Mouse (Mus musculus) MEL (cell line): ENCODE measurements around the gene Klhl33. TPM values are rescaled to one million over a fixed set of nuclear protein-coding genes. Genes with fewer than 3 reads are reported as not detected.
A peak's percentile ranks its signal among the peaks of the same experiment; 100 is the strongest.

ENCODE experiments used
- DNase-seq: peaks from one replicate; pipeline ENCODE4 v3.0.0; 2011; ENCODE audit warnings: low read depth, low spot score
- H3K27ac ChIP-seq: 2 replicates; pipeline ENCODE4 v1.5.1; 2012; ENCODE audit warnings: low read depth, mild to moderate bottlenecking, control low read depth, low read length, moderate library complexity; ENCODE audit not compliant: control insufficient read depth
- H3K27me3 ChIP-seq, 2 experiments: fragments of 150-350 bp in 1 of 2; sonication (generic) in 1 of 2; 2 replicates each; pipeline ENCODE4 v1.6.1; 2012; ENCODE audit warnings: low read length in 2 of 2, mild to moderate bottlenecking in 2 of 2, improper control_type of control experiment in 1 of 2, moderate library complexity in 1 of 2; ENCODE audit not compliant: insufficient read depth in 2 of 2, control insufficient read depth in 1 of 2
- H3K36me3 ChIP-seq, 2 experiments: 2 replicates each; pipeline ENCODE4 v1.6.1; 2012 to 2014; ENCODE audit warnings: low read length in 2 of 2, improper control_type of control experiment in 1 of 2, inconsistent platforms in 1 of 2, mild to moderate bottlenecking in 1 of 2; ENCODE audit not compliant: insufficient read depth in 2 of 2, control insufficient read depth in 1 of 2
- H3K4me1 ChIP-seq, 2 experiments: fragments of 150-350 bp in 1 of 2; sonication (generic) in 1 of 2; 2 replicates each; pipeline ENCODE4 v1.6.1; 2012; ENCODE audit warnings: low read length in 2 of 2, improper control_type of control experiment in 1 of 2, mild to moderate bottlenecking in 1 of 2; ENCODE audit not compliant: insufficient read depth in 2 of 2, control insufficient read depth in 1 of 2
- H3K4me3 ChIP-seq, 2 experiments: fragments of 150-350 bp in 1 of 2; sonication (generic) in 1 of 2; 2 replicates each; pipeline ENCODE4 v1.5.1; 2012; ENCODE audit warnings: low read depth in 2 of 2, low read length in 2 of 2, mild to moderate bottlenecking in 2 of 2, moderate library complexity in 2 of 2, control low read depth in 1 of 2, improper control_type of control experiment in 1 of 2; ENCODE audit not compliant: control insufficient read depth in 1 of 2, insufficient read depth in 1 of 2
- H3K79me2 ChIP-seq: 2 replicates; pipeline ENCODE4 v1.6.1; 2012; ENCODE audit warnings: mild to moderate bottlenecking, low read length, moderate library complexity; ENCODE audit not compliant: control insufficient read depth, poor library complexity, insufficient read depth
- H3K9ac ChIP-seq: 2 replicates; pipeline ENCODE4 v1.6.1; 2012; ENCODE audit warnings: low read depth, mild to moderate bottlenecking, control low read depth, low read length, moderate library complexity; ENCODE audit not compliant: control insufficient read depth, poor library complexity, severe bottlenecking
- H3K9me3 ChIP-seq: fragments of 150-350 bp; sonication (generic); replicated peaks from 2 replicates; pipeline ENCODE4 v1.6.1; 2012; ENCODE audit warnings: mild to moderate bottlenecking, low read length, improper control_type of control experiment, moderate library complexity; ENCODE audit not compliant: insufficient read depth
- BHLHE40 ChIP-seq: IDR thresholded peaks from 2 replicates; pipeline ENCODE4 v1.6.1; 2012; ENCODE audit warnings: low read depth, mild to moderate bottlenecking, inconsistent platforms, low read length, improper control_type of control experiment, borderline replicate concordance
- CHD1 ChIP-seq: IDR thresholded peaks from 2 replicates; pipeline ENCODE4 v1.6.1; 2012; ENCODE audit warnings: low read depth, mild to moderate bottlenecking, inconsistent platforms, low read length, improper control_type of control experiment
- CHD2 ChIP-seq: IDR thresholded peaks from 2 replicates; pipeline ENCODE4 v1.6.1; 2011; ENCODE audit warnings: low read length, improper control_type of control experiment
- CTCF ChIP-seq, 3 experiments: IDR thresholded peaks in 2 of 3; conservative IDR thresholded peaks in 1 of 3; 2 replicates each; pipeline ENCODE4 v1.5.1; 2011 to 2012; ENCODE audit warnings: low read length in 3 of 3, low read depth in 2 of 3, mild to moderate bottlenecking in 2 of 3, improper control_type of control experiment in 1 of 3, inconsistent platforms in 1 of 3, mixed read lengths in 1 of 3, moderate library complexity in 1 of 3; ENCODE audit not compliant: control insufficient read depth in 1 of 3, insufficient read depth in 1 of 3, poor library complexity in 1 of 3, severe bottlenecking in 1 of 3
- E2F4 ChIP-seq: IDR thresholded peaks from 2 replicates; pipeline ENCODE4 v1.6.1; 2011; ENCODE audit warnings: low read depth, low read length, improper control_type of control experiment, borderline replicate concordance
- ELF1 ChIP-seq: IDR thresholded peaks from 2 replicates; pipeline ENCODE4 v1.6.1; 2014; ENCODE audit warnings: low read depth, mild to moderate bottlenecking, inconsistent platforms, low read length, improper control_type of control experiment, moderate library complexity
- EP300 ChIP-seq, 2 experiments: IDR thresholded peaks; 2 replicates each; pipeline ENCODE4 v1.6.1; 2011; ENCODE audit warnings: improper control_type of control experiment in 2 of 2, low read length in 2 of 2, low read depth in 1 of 2, mild to moderate bottlenecking in 1 of 2
- ETS1 ChIP-seq: IDR thresholded peaks from 2 replicates; pipeline ENCODE4 v1.6.1; 2012; ENCODE audit warnings: low read depth, mild to moderate bottlenecking, inconsistent platforms, low read length, improper control_type of control experiment, moderate library complexity
- GABPA ChIP-seq: IDR thresholded peaks from 2 replicates; pipeline ENCODE4 v1.6.1; 2012; ENCODE audit warnings: low read depth, mild to moderate bottlenecking, inconsistent platforms, low read length, improper control_type of control experiment, moderate library complexity
- GATA1 ChIP-seq: IDR thresholded peaks from 2 replicates; pipeline ENCODE4 v1.6.1; 2011; ENCODE audit warnings: low read depth, low read length, improper control_type of control experiment
- HCFC1 ChIP-seq: IDR thresholded peaks from 2 replicates; pipeline ENCODE4 v1.6.1; 2012; ENCODE audit warnings: low read depth, mild to moderate bottlenecking, inconsistent platforms, low read length, improper control_type of control experiment, moderate library complexity
- JUND ChIP-seq: IDR thresholded peaks from 2 replicates; pipeline ENCODE4 v1.6.1; 2011; ENCODE audit warnings: low read depth, mild to moderate bottlenecking, improper control_type of control experiment, low read length
- KAT2A ChIP-seq: conservative IDR thresholded peaks from 2 replicates; pipeline ENCODE4 v1.6.1; 2012; ENCODE audit warnings: low read depth, low read length, improper control_type of control experiment, inconsistent platforms
- MAFK ChIP-seq: IDR thresholded peaks from 2 replicates; pipeline ENCODE4 v1.6.1; 2011; ENCODE audit warnings: low read depth, mild to moderate bottlenecking, low read length, improper control_type of control experiment, borderline replicate concordance
- MAX ChIP-seq: IDR thresholded peaks from 2 replicates; pipeline ENCODE4 v1.6.1; 2011; ENCODE audit warnings: low read length, improper control_type of control experiment
- MAZ ChIP-seq: IDR thresholded peaks from 2 replicates; pipeline ENCODE4 v1.6.1; 2012; ENCODE audit warnings: low read depth, mild to moderate bottlenecking, inconsistent platforms, low read length, improper control_type of control experiment
- MEF2A ChIP-seq: IDR thresholded peaks from 2 replicates; pipeline ENCODE4 v1.6.1; 2014; ENCODE audit warnings: low read depth, mild to moderate bottlenecking, inconsistent platforms, low read length, improper control_type of control experiment; ENCODE audit not compliant: poor library complexity, insufficient replicate concordance, severe bottlenecking; ENCODE audit errors: extremely low read depth
- MXI1 ChIP-seq: IDR thresholded peaks from 2 replicates; pipeline ENCODE4 v1.6.1; 2011; ENCODE audit warnings: mild to moderate bottlenecking, low read depth, low read length, improper control_type of control experiment
- MYB ChIP-seq: IDR thresholded peaks from 2 replicates; pipeline ENCODE4 v1.6.1; 2011; ENCODE audit warnings: mild to moderate bottlenecking, low read depth, low read length, improper control_type of control experiment
- MYC ChIP-seq: IDR thresholded peaks from 2 replicates; pipeline ENCODE4 v1.6.1; 2011; ENCODE audit warnings: low read depth, mild to moderate bottlenecking, low read length, improper control_type of control experiment, moderate library complexity
- NELFE ChIP-seq: IDR thresholded peaks from 2 replicates; pipeline ENCODE4 v1.6.1; 2011; ENCODE audit warnings: low read depth, low read length, improper control_type of control experiment
- NRF1 ChIP-seq: IDR thresholded peaks from 2 replicates; pipeline ENCODE4 v1.6.1; 2014; ENCODE audit warnings: low read depth, mild to moderate bottlenecking, inconsistent platforms, low read length, improper control_type of control experiment, moderate library complexity; ENCODE audit not compliant: poor library complexity, insufficient read depth, severe bottlenecking
- POLR2A ChIP-seq, 2 experiments: IDR thresholded peaks; 2 replicates each; pipeline ENCODE4 v1.6.1; 2011 to 2012; ENCODE audit warnings: low read length in 2 of 2, mild to moderate bottlenecking in 2 of 2, control low read depth in 1 of 2, improper control_type of control experiment in 1 of 2, low read depth in 1 of 2, moderate library complexity in 1 of 2; ENCODE audit not compliant: control insufficient read depth in 1 of 2, insufficient read depth in 1 of 2, poor library complexity in 1 of 2
- POLR2AphosphoS2 ChIP-seq: IDR thresholded peaks from 2 replicates; pipeline ENCODE4 v1.6.1; 2011; ENCODE audit warnings: low read length, improper control_type of control experiment
- POLR2AphosphoS5 ChIP-seq: IDR thresholded peaks from 2 replicates; pipeline ENCODE4 v1.6.1; 2012; ENCODE audit warnings: low read depth, borderline replicate concordance, mild to moderate bottlenecking, inconsistent platforms, low read length, moderate library complexity, mixed read lengths
- RCOR1 ChIP-seq: IDR thresholded peaks from 2 replicates; pipeline ENCODE4 v1.6.1; 2012; ENCODE audit warnings: low read depth, mild to moderate bottlenecking, inconsistent platforms, low read length, improper control_type of control experiment
- SIN3A ChIP-seq: IDR thresholded peaks from 2 replicates; pipeline ENCODE4 v1.6.1; 2012; ENCODE audit warnings: low read length, improper control_type of control experiment, inconsistent platforms
- SMC3 ChIP-seq: IDR thresholded peaks from 2 replicates; pipeline ENCODE4 v1.6.1; 2011; ENCODE audit warnings: low read depth, low read length, improper control_type of control experiment
- TAL1 ChIP-seq: IDR thresholded peaks from 2 replicates; pipeline ENCODE4 v1.6.1; 2012; ENCODE audit warnings: mild to moderate bottlenecking, inconsistent platforms, low read length, moderate library complexity, mixed read lengths
- TCF12 ChIP-seq: IDR thresholded peaks from 2 replicates; pipeline ENCODE4 v1.6.1; 2014; ENCODE audit warnings: low read depth, mild to moderate bottlenecking, inconsistent platforms, low read length, improper control_type of control experiment, moderate library complexity
- UBTF ChIP-seq: IDR thresholded peaks from 2 replicates; pipeline ENCODE4 v1.6.1; 2012; ENCODE audit warnings: low read depth, mild to moderate bottlenecking, inconsistent platforms, low read length, improper control_type of control experiment, moderate library complexity, borderline replicate concordance; ENCODE audit not compliant: insufficient read depth
- USF1 ChIP-seq: IDR thresholded peaks from 2 replicates; pipeline ENCODE4 v1.6.1; 2014; ENCODE audit warnings: low read depth, mild to moderate bottlenecking, inconsistent platforms, low read length, improper control_type of control experiment, moderate library complexity
- USF2 ChIP-seq, 2 experiments: IDR thresholded peaks; 2 replicates each; pipeline ENCODE4 v1.6.1; 2011 to 2012; ENCODE audit warnings: improper control_type of control experiment in 2 of 2, low read length in 2 of 2, borderline replicate concordance in 1 of 2, inconsistent platforms in 1 of 2, low read depth in 1 of 2, mild to moderate bottlenecking in 1 of 2; ENCODE audit not compliant: insufficient read depth in 1 of 2
- ZC3H11A ChIP-seq: IDR thresholded peaks from 2 replicates; pipeline ENCODE4 v1.6.1; 2012; ENCODE audit warnings: low read depth, mild to moderate bottlenecking, inconsistent platforms, low read length, improper control_type of control experiment
- ZKSCAN1 ChIP-seq: IDR thresholded peaks from 2 replicates; pipeline ENCODE4 v1.6.1; 2012; ENCODE audit warnings: low read depth, mild to moderate bottlenecking, inconsistent platforms, low read length, improper control_type of control experiment, moderate library complexity
- ZMIZ1 ChIP-seq: IDR thresholded peaks from 2 replicates; pipeline ENCODE4 v1.6.1; 2012; ENCODE audit warnings: low read depth, mild to moderate bottlenecking, inconsistent platforms, low read length, improper control_type of control experiment, moderate library complexity
- ZNF384 ChIP-seq: IDR thresholded peaks from 2 replicates; pipeline ENCODE4 v1.6.1; 2012; ENCODE audit warnings: low read depth, mild to moderate bottlenecking, inconsistent platforms, low read length, improper control_type of control experiment
- polyA plus RNA-seq, 2 experiments: library from polyadenylated mRNA; stranded (reverse) in 1 of 2; unstranded in 1 of 2; fragments of >175 nt in 1 of 2; fragments of >200 nt in 1 of 2; gene quantifications; 2 replicates each; pipeline versions ENCODE4 v1.2.1 to v1.2.4; 2012; ENCODE audit warnings: low replicate concordance in 2 of 2, low read depth in 1 of 2; ENCODE audit not compliant: insufficient read length in 2 of 2, insufficient read depth in 1 of 2, missing spikeins in 1 of 2
- total RNA-seq: library from RNA; depleted of rRNA; stranded (reverse); fragments of 300-350 nt; gene quantifications from 2 replicates; pipeline ENCODE4 v1.2.3, GENCODE M21; 2012

The Klhl33 gene
- total and polyA plus RNA-seq, 3 experiments = 0.01 TPM; not detected in 2

DNA sequence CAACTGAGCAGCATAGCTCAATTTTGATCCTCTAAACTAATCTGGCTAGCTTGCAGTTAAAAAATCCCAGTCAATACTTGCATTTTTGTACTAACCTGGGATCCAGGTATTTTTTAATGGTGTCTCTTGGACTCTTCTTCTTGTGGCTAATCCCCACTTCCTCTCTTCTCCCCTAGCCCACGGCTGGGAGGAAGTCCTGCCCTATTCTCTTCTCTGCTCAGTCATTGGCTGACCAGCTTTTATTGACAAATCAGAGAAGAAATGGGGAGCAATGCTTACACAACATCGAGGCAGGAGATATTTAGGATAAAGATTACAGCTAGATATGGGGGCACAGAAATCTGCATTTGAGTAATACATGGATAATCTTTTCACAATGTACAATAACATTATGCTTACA lies 41.6 kb upstream of the Klhl33 start:
- Histone ChIP-seq H3K9me3 (no peaks in the 10 kb centered on the region), H3K4me3 (peak overlapping the region; percentile 8 to 68; a peak in 2 of 4 replicates), H3K9ac (peak overlapping the region; percentile 55), H3K27me3 (no peaks in the 10 kb centered on the region), H3K27ac (no peak overlapping the region), H3K4me1 (peaks cover 0 to 11% of the 10 kb centered on the region in 2 experiments; a peak in 3 of 4 replicates), H3K36me3 (peaks cover 0 to 12% of the 10 kb centered on the region in 2 experiments; a peak in 2 of 4 replicates), H3K79me2 (peaks cover 2% of the 10 kb centered on the region; the same call in 1 of the 2 replicates)
- DNase-seq = peak; percentile 90
- no peak for TF ChIP-seq TAL1
- TF ChIP-seq UBTF = no peak
- no peak for TF ChIP-seq USF1
- peak in 1 of 2 experiments; percentile 68; a peak in 2 of 4 replicates for TF ChIP-seq POLR2A (IDR thresholded peaks at IDR 0.05; ENCODE audit: control insufficient read depth in 1 of 2, insufficient read depth in 1 of 2, low read depth in 1 of 2, low read length in 2 of 2, poor library complexity in 1 of 2)
- no peak for TF ChIP-seq ZC3H11A
- no peak for TF ChIP-seq NRF1
- no peak for TF ChIP-seq POLR2AphosphoS5
- no peak for TF ChIP-seq SMC3
- no peak for TF ChIP-seq CHD1
- TF ChIP-seq NELFE = peak; percentile 62; the same call in 1 of the 2 replicates
- peak; percentile 26; the same call in 1 of the 2 replicates for TF ChIP-seq ETS1
- TF ChIP-seq GABPA = no peak
- no peak for TF ChIP-seq BHLHE40
- TF ChIP-seq HCFC1 = peak; percentile 74
- no peak for TF ChIP-seq MEF2A
- no peak for TF ChIP-seq ZNF384
- peak; percentile 48; the same call in 1 of the 2 replicates for TF ChIP-seq POLR2AphosphoS2
- TF ChIP-seq EP300 (IDR thresholded peaks at IDR 0.05; ENCODE audit: low read depth in 1 of 2, low read length in 2 of 2) = no peak; a peak in 1 of 4 replicates
- peak; percentile 48; the same call in 1 of the 2 replicates for TF ChIP-seq CHD2
- TF ChIP-seq TCF12 = no peak
- TF ChIP-seq MAZ = no peak
- TF ChIP-seq MXI1 = no peak
- no peak for TF ChIP-seq MYB
- peak; percentile 58; the same call in 1 of the 2 replicates for TF ChIP-seq ZMIZ1
- TF ChIP-seq E2F4 = no peak
- TF ChIP-seq ELF1 = peak; percentile 77
- TF ChIP-seq JUND = no peak
- no peak for TF ChIP-seq KAT2A
- peak; percentile 62 for TF ChIP-seq SIN3A
- TF ChIP-seq ZKSCAN1 = no peak
- no peak for TF ChIP-seq MAX
- no peak for TF ChIP-seq MYC
- TF ChIP-seq RCOR1 = 0 out of 2 replicates have a peak, but pooled peaks have one; percentile 31
- TF ChIP-seq GATA1 = peak; percentile 59
- TF ChIP-seq CTCF (IDR thresholded peaks at IDR 0.05 in 2 of 3, conservative IDR thresholded peaks at IDR 0.05 in 1 of 3; ENCODE audit: control insufficient read depth in 1 of 3, insufficient read depth in 1 of 3, low read depth in 2 of 3, low read length in 3 of 3, poor library complexity in 1 of 3, severe bottlenecking in 1 of 3) = no peak
- no peak for TF ChIP-seq USF2 (IDR thresholded peaks at IDR 0.05; ENCODE audit: borderline replicate concordance in 1 of 2, insufficient read depth in 1 of 2, low read depth in 1 of 2, low read length in 2 of 2)
- no peak for TF ChIP-seq MAFK
